Mouse (Mus musculus) stomach, postnatal 0 days (tissue): ENCODE data around the gene Eif2b5. TPM values are rescaled to one million over a fixed set of nuclear protein-coding genes. Genes with fewer than 3 reads are reported as not detected.
A peak's percentile ranks its signal among the peaks of the same experiment; 100 is the strongest.

Experiments used
- ATAC-seq: fragments of 200-750 bp; cut with Nextera tagmentation; 2 replicates; pipeline ENCODE4 v1.8.0; 2017; ENCODE audit not compliant: low FRiP score, low TSS enrichment
- DNase-seq: peaks from one replicate; pipeline ENCODE4 v3.0.0-alpha.2; 2016; ENCODE audit warnings: low spot score
- H3K27ac ChIP-seq: fragments of 300-500 bp; sonication (generic); replicated peaks from 2 replicates; pipeline ENCODE4 v1.5.1; 2014; ENCODE audit warnings: mild to moderate bottlenecking, control low read depth
- H3K27me3 ChIP-seq: fragments of 300-500 bp; sonication (generic); 2 replicates; pipeline ENCODE4 v1.6.1; 2014; ENCODE audit warnings: low read length; ENCODE audit not compliant: control insufficient read depth, insufficient read depth
- H3K36me3 ChIP-seq: fragments of 300-500 bp; sonication (generic); 2 replicates; pipeline ENCODE4 v1.6.1; 2014; ENCODE audit warnings: low read length, mixed read lengths; ENCODE audit not compliant: control insufficient read depth, insufficient read depth
- H3K4me1 ChIP-seq: fragments of 300-500 bp; sonication (generic); replicated peaks from 2 replicates; pipeline ENCODE4 v1.6.1; 2014; ENCODE audit warnings: antibody characterized with exemption; ENCODE audit not compliant: control insufficient read depth, insufficient read depth
- H3K4me2 ChIP-seq: fragments of 300-500 bp; sonication (generic); replicated peaks from 2 replicates; pipeline ENCODE4 v1.6.1; 2014; ENCODE audit warnings: low read depth, mild to moderate bottlenecking, control low read depth, moderate library complexity
- H3K4me3 ChIP-seq: fragments of 300-500 bp; sonication (generic); 2 replicates; pipeline ENCODE4 v1.5.1; 2014; ENCODE audit warnings: low read depth, low read length, control low read depth
- H3K9ac ChIP-seq: fragments of 300-500 bp; sonication (generic); 2 replicates; pipeline ENCODE4 v1.6.1; 2014; ENCODE audit warnings: mild to moderate bottlenecking, low read length, control low read depth, mixed read lengths
- H3K9me3 ChIP-seq: fragments of 300-500 bp; sonication (generic); 2 replicates; pipeline ENCODE4 v1.6.1; 2016; ENCODE audit warnings: low read length; ENCODE audit not compliant: control insufficient read depth
- CTCF ChIP-seq: IDR thresholded peaks from 2 replicates; pipeline ENCODE4 v1.5.1; 2016; ENCODE audit warnings: antibody characterized with exemption, low read depth, mild to moderate bottlenecking, moderate library complexity
- EP300 ChIP-seq: optimal IDR thresholded peaks from 2 replicates; pipeline ENCODE3; 2016; ENCODE audit warnings: antibody characterized with exemption
- WGBS: fragments of 180-500 bp; shearing (Covaris S2); extraction: QIAGEN DNeasy Blood & Tissue Kit; methylation state at CpG from one replicate; pipeline ENCODE4 v1.1.7; 2014; 5-methylcytosine and 5-hydroxymethylcytosine counted together
- polyA plus RNA-seq: library from polyadenylated mRNA; unstranded; fragments of >200 nt; fragmentation: Nextera tagmentation; extraction: Ambion mirVana; gene quantifications from 2 replicates; pipeline ENCODE4 v1.2.1, GENCODE M21; 2015

Eif2b5 gene
- polyA plus RNA-seq, 1 experiment from 2014 or later, result 58.2 TPM

DNA sequence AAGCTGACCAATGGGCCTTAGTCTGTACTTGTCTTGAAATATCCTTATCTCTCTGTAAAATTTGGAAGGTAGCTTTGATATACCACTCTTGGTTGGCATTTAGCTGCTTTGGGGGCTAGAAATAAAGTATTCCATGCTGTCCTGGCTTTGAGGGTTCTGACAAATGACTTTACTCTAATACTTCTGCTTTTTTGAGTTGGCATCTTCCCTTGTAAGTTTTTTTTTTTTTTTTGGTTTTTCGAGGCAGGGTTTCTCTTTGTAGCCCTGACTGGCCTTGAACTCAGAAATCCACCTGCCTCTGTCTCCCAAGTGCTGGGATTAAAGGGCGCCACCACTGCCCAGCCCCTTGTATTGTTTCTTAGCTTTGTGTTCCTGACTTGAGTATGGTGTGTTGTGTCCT, 5.2 kb upstream of the Eif2b5 start:
- H3K36me3 ChIP-seq, result no peaks in the 10 kb centered on the region
- 79% methylated on average over 2 of the region's 2 CpGs for WGBS
- H3K9me3 ChIP-seq, result no peaks in the 10 kb centered on the region
- H3K9ac ChIP-seq, result no peak overlapping the region
- H3K4me1 ChIP-seq, result no peaks in the 10 kb centered on the region
- DNase-seq, result no peak
- no peak overlapping the region for H3K4me2 ChIP-seq
- no peak overlapping the region for H3K4me3 ChIP-seq
- ATAC-seq, result no peak
- H3K27me3 ChIP-seq, result no peaks in the 10 kb centered on the region
- TF ChIP-seq CTCF (no peak), EP300 (no peak)
- H3K27ac ChIP-seq, result no peak overlapping the region

DNA sequence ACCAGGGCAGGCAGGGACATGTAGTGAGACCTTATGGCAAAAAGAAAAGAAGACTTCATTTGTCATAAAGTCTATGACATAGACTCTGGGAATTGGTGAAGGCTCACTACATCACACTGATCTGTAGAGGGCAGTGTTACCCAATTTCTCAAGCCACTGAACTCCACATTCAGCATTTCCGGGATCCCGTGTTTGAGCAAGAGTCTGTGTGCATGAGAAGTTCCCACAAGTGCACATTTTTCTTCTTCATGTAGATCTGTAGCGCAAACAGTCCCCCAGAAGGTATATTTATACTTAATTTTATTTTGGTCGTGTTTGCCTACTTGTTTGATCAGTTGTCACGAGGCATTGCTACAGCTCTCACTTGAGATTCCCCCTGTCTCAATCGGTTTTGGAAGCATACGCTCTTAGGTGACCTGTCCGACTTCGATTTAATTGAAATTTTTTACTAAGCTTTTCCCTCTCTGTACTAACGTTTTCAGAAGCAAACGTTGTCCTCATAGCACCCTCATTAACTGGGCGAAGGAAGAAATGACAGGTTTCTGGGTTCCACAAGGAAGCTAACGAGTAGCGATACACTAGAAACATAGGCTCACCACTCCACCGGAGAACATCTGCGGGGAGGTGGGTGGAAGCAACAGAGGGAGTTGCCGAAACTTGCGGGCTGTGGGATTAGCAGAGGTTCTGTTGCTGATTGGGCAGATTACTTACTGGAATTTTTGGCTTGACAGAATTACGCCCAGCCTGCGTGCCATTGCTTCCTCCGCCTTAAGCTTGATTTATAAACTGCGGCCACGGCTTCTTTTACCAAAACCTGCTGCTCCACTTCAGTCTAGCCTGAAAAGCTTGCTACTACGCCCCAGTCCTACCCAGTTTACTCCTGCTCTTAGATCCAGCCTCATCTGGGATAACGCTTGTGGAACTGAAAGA, 1.7 kb upstream of the Eif2b5 start:
- Histone ChIP-seq H3K36me3 (peaks cover 8% of the 10 kb centered on the region; the same call in 1 of the 2 replicates), H3K27ac (peak overlapping the region; percentile 63; the same call in 1 of the 2 replicates), H3K27me3 (no peaks in the 10 kb centered on the region), H3K4me1 (no peaks in the 10 kb centered on the region; the same call in 1 of the 2 replicates), H3K9me3 (no peaks in the 10 kb centered on the region), H3K4me2 (peak overlapping the region; percentile 56), H3K9ac (peak overlapping the region; percentile 47), H3K4me3 (peak overlapping the region; percentile 31)
- WGBS, result 17% methylated on average over 25 of the region's 25 CpGs
- TF ChIP-seq CTCF (peak; percentile 89), EP300 (no peak)
- DNase-seq (peak; percentile 62), ATAC-seq (peak; percentile 71)

DNA sequence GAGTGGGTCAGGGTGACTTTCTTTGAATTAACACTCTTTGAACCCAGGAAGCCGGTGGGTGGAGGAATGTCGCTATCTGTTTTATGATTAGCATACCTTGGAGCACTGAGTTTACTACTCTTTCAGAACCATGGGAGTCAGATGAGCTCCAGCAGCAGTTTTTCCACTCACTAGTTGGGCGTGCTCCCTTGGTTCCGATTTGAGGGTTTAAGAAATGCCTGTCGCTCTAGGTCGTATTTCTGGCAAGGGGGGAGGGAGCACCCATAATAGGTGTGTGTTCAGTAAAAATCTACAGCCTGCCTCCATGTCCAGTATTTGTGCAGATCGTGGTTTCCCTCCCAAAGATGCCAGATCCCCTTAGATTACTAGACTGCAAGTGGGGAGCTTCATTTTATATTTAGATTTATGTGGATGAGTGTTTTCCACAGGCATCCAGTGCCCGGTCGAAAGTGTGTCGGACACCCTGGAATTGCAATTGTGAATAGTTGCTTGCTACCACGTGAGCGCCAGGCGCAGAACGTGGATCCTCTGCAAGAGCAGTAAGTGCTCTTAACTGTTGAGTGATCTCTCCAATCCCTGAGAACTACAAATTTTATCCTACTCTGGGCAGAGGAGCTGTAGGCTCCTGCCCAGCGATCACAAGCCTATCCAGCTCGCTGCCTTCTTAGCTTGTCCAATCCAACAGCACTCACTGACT, 489 bp upstream of the Eif2b5 start:
- 8% methylated on average over 16 of the region's 16 CpGs for WGBS

DNA sequence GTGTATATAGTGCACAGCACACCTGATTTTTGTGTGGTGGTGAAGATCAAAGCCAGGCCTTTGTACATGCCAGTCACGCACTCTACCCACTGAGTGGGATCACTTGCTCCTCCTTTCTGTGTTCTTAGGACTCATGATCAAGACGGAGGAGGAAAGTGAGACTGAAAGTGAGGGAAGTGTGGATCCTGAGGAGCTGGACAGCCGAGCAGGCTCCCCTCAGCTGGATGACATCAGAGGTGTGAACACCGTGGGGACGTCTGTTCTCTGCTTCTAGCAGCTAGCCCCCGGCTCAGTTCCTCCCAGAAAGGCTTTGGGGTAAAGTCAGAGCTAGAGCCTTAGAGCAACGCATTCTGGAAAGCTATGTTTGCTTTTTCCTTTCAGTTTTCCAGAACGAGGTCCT, 7.4 kb downstream of the Eif2b5 start:
- peaks cover 50% of the 10 kb centered on the region for H3K36me3 ChIP-seq
- H3K4me1 ChIP-seq, result no peaks in the 10 kb centered on the region
- no peak for ATAC-seq
- H3K9me3 ChIP-seq, result no peaks in the 10 kb centered on the region
- no peak for DNase-seq
- no peak overlapping the region for H3K4me2 ChIP-seq
- no peaks in the 10 kb centered on the region for H3K27me3 ChIP-seq
- TF ChIP-seq CTCF, result no peak
- no peak for TF ChIP-seq EP300
- 84% methylated on average over 8 of the region's 8 CpGs for WGBS
- H3K9ac ChIP-seq, result no peak overlapping the region
- H3K4me3 ChIP-seq, result no peak overlapping the region
- H3K27ac ChIP-seq, result no peak overlapping the region

More for the DNA sequence above, 489 bp upstream of the Eif2b5 start:
- ATAC-seq, result no peak
- Histone ChIP-seq H3K27me3 (no peaks in the 10 kb centered on the region), H3K4me3 (peak overlapping the region; percentile 85), H3K27ac (peak overlapping the region; percentile 85), H3K4me2 (peak overlapping the region; percentile 76), H3K36me3 (peaks cover 18% of the 10 kb centered on the region), H3K4me1 (no peaks in the 10 kb centered on the region; the same call in 1 of the 2 replicates), H3K9ac (peak overlapping the region; percentile 91; the same call in 1 of the 2 replicates), H3K9me3 (no peaks in the 10 kb centered on the region)
- no peak for DNase-seq
- TF ChIP-seq EP300 (no peak), CTCF (no peak)

DNA sequence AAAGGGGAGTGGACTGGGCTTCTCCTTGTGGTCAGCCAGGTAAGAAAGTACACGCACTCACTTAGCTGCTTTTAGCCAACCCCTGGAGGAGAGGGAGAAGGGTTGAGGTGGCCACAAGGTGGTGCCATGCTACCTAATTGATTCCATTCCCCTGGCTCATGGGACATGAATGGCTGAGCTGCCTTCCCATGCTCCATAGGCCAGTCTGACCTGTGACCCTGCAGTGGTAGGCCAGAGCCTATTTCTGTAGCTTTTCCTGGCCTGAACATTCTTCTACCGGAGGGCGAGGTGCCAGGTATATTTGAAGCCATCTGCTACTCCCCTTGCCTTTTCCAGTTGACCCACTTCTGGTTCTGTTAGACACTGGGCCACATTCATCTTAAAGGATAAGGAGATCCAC, 10.7 kb downstream of the Eif2b5 start:
- Histone ChIP-seq H3K27ac (no peak overlapping the region), H3K9ac (no peak overlapping the region), H3K27me3 (no peaks in the 10 kb centered on the region), H3K9me3 (no peaks in the 10 kb centered on the region), H3K36me3 (peaks cover 34% of the 10 kb centered on the region), H3K4me2 (no peak overlapping the region), H3K4me1 (no peaks in the 10 kb centered on the region), H3K4me3 (no peak overlapping the region)
- peak; percentile 76 for TF ChIP-seq CTCF
- TF ChIP-seq EP300, result no peak
- 75% methylated on average over 3 of the region's 3 CpGs for WGBS
- ATAC-seq (peak; percentile 81), DNase-seq (peak; percentile 72)
